Mouse (Mus musculus) T-cell, adult 2 months (primary cell): ENCODE measurements around the gene Ap1s3.

Experiments used
- DNase-seq: peaks from one replicate; pipeline ENCODE4 v3.0.0; 2022; ENCODE audit warnings: low spot score

Gene Ap1s3

GRCm38 (mm10) chr1:79671543-79672337 lies at the start of gene Ap1s3:
Ap1s3 (minus strand) TSS chr1:79671972.
- peak; percentile 74 for DNase-seq

DNA sequence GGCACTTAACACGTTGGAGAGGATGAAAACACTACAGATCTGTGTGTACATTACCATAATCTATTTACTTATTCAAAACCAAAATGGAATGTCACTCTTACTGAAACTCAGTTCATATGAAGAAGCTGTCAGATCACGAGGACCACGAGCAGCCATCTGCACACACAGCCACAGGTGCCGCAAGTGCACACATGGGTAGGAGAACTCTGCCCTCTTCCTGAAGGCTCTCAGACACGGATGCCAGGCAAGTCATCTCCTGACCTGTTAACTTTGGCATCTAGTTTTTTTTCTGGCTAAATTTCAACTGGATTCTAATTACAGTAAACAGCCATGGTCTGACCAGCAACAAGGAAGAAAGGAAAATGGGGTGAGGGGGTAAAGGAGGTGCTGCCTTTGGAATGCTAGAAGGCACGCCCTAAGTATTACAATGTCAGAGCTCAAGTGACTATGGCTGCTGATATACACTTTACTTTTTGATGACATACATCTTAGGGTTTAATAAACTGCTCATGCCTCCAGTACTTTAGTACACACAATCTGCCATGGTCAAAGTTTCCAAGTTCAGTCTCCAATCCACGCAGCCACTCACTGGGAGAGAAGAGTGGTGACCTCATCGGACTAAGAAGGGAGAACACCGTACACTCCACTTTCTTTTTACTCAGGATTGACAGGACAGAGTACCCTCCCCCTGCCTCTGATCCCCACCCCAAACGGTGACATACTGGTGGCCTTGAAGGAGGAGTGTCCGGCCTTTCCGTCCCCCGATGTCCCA lies 42.6 kb upstream of the Ap1s3 start:
- no peak for DNase-seq

DNA sequence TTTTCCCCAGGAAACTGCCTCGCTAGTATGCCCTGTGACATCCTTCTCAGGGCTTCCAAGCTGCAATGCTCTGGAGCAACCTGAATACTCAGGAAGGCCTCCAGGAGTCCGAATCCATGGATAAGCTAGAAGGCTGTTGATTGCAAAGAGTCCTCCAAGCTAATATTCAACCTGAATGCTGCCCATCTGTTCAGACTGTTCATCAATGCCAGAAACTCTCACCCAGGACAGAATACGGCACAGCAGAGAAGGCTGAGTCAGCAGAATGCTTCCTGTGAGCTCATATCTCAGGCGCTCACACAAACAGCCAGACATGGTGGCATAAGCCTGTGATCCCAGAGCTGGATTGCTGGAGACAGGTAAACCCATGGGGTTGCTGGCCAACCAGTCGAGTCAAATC lies 41.3 kb upstream of the Ap1s3 start:
- DNase-seq, result no peak

DNA sequence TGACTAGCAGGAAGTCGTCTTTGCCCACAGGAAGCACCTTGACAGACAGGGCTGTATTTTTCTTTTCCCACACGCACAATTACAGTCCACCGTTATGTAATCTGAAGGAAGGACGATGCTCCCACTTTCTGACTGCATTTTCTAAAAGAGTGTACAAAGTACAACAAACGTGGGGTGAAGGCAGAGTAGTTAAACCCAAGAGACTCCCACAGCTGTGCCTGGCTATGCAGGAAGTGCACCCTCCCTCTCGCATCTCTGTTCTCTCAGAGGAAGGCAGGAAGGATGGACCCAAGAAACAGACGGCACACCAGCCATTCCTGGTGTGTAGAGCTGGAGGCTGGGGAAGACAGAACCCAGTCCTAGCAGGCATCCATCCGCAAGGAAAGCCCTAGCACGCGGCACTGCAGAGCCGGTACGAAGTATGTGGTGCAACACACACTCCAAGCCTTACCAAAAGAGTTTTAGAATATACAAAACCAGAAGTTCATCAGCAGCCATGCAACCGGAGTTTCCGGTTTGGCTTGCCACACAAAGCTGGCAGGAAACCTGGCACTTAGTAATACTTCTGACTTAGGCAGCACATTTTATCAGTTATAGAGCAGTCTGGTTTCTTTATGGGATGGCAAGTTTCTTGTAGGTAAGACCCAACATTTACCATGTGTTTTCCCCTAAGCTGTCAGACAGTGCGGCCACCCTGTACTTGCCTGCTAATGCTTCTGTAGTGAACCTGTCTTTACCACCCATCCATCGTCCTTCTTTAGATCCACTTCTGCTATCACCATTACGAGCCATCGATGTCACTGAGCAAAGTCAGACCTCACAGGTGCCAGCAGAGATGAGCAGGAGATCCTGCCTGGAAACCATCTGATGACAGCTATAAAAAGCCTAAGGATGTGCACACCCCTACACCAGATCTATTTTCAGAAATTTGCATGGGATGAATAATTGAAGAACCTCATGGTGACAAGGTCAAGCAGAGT lies 39.7 kb upstream of the Ap1s3 start:
- peak; percentile 49 for DNase-seq

- DNase-seq, result no peak
These were observed 38.9 kb upstream of the Ap1s3 start for GRCm38 (mm10) chr1:79710678-79711077.

DNA sequence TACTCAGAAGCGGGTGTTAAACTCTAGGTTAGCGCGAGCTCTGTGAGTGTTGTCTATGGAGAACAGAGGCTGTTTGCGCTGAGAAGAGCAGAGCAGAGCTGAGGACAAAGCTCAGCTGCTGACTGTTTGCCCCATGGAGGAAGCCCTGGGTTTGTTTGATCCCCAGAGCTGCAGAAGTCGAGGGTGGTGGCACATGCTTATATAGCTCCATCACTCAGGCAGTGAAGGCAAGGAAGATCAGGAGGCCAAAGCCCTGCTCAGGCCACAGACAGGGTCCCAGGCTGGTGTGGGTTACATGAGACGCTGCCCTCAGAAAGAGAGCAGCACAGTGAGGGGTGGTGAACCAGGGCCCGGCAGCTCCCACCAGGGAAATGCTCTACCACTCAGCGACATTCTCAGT lies 38.4 kb upstream of the Ap1s3 start:
- no peak for DNase-seq

DNA sequence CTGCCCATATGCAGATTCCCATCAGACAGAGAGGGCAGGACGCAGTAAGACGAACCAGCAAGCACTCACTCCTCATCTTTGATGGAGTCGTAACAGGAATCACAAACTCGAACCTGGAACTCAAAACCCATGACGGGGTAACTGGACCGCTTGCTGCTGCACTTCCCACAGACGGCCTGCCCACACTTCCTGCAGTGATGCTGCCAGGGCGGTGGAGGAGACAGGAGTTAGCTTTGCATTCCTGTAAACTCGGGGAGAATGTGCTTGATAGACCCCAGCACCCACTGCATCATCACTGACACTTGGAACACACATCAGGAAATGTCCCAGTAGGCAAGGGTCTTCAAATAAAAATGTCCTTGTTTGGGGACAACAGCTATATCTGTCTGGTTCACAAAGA lies 35.6 kb upstream of the Ap1s3 start:
- no peak for DNase-seq

- DNase-seq, result no peak
These were observed 34.9 kb upstream of the Ap1s3 start for GRCm38 (mm10) chr1:79706707-79707106.

GRCm38 (mm10) chr1:79704672-79705071 lies 32.9 kb upstream of the Ap1s3 start:
- DNase-seq, result no peak

GRCm38 (mm10) chr1:79703520-79703919 lies 31.7 kb upstream of the Ap1s3 start:
- no peak for DNase-seq

DNA sequence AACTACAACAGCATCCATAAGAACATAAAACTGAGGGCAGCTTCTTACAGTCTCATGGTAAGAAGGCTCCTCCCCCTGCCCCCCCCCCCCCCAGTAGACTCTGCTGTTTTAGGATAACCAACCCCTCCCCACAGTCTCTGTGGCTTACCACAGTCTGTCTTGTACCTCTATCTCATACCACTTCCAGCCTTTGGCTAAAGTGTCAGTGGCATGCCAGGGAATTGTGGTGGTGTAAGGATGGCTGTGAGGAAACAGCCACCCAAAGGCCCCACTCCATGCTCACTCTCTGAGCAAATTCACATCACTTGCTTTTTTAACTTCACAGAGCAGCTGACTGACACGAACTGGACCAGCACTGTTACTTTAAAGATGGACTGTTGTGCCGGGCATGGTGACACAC lies 26.7 kb upstream of the Ap1s3 start:
- no peak for DNase-seq

DNA sequence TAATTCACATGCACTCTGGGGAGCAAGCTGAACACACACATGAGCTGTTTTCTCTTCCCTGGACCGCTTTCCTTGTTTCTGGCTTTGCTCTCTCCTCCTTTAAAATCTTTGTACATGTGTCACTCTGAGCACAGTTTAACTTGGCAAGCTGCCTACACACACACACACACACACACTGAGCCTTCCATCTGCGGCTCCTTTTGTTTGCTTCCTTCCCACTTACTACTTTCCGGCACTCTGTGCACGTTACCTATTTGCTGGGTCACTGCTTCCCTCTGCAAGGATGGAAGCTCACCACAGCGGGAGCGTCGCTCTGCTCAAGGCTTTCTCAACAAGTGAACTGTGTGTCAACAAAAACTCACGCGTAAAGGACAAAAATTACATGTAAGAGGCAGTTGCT lies 25.6 kb upstream of the Ap1s3 start:
- no peak for DNase-seq

DNA sequence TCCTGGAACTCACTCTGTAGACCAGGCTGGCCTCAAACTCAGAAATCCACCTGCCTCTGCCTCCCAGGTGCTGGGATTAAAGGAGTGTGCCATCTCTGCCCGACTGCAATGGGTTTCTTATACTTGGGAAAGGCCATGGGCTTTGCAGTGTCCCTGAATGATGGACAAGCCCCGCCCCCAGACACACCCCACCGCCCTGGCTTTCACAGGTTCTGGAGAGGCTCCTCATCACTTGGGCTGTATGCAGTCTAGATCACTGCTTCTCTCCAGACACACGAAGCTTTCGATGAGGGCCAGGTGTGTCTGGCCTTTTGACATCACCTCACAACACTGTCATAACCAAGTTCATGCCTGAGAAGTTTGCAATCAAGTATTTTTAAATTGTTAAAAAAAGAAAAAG lies 25.2 kb upstream of the Ap1s3 start:
- no peak for DNase-seq

DNA sequence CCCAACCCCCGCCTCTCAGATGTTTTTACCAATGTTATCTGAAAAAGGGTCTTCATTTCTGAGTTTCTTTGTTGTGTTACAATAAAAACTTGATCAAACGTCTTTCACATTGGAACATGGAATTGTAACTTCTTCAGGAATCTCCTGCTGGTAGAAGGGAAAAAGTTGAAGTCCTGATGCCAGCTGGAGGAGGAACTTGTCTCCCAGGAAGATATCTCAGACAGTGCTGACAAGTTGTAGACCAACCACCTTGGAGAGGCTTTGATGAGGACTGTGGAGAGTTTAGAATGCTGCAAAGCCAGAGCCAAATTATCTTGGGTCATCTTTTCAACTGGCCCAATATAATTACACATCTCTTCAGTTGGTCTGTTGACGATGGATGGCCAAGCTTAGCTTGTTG lies 20.7 kb upstream of the Ap1s3 start:
- DNase-seq, result no peak

- no peak for DNase-seq
These were observed 15.5 kb upstream of the Ap1s3 start for GRCm38 (mm10) chr1:79687254-79687653.

- DNase-seq, result no peak
These were observed 12.3 kb upstream of the Ap1s3 start for GRCm38 (mm10) chr1:79684027-79684426.

- no peak for DNase-seq
These were observed 11.2 kb upstream of the Ap1s3 start for GRCm38 (mm10) chr1:79682936-79683335.

DNA sequence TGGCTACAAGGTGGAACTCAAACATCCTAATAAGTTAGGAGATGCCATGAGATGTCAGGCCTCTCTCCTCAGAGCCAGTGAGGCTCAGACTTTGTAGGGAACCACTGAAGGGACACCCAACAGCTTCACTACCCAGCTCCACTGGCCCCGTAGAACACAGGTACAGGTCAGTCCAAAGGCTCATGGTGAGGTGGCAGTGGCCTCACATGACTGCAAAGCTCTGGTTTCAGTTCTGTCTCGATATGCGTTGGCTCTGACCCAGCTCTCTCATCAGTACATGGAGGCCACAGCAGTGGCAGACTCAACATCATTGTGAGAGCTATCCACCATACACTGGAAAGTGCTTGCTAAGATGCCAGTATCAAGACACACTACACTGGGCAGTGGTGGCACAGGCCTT lies 9.0 kb upstream of the Ap1s3 start:
- DNase-seq, result no peak

GRCm38 (mm10) chr1:79678117-79678684 lies 6.4 kb upstream of the Ap1s3 start:
- no peak for DNase-seq

DNA sequence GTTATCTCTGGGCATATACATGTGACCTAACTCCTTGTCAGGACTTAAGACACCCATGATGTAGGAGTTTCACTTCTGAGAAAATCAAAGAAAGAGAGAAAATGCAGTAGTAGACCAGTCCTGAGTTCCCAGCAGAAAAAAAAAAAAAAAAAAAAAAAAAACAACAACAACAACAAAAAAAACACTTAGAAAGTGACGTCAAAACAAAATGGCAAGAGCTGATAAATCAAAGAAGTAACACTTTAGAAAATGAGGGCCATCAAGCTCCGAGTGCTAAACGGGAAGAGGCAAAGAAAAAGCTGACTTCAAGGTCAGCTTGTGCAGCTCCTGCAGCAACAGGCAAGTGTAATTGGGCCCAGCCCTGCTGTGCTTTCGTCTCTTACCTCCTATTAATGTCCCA lies 3.9 kb upstream of the Ap1s3 start:
- no peak for DNase-seq

GRCm38 (mm10) chr1:79671196-79671542 lies 603 bp downstream of the Ap1s3 start:
- peak; percentile 27 for DNase-seq

DNA sequence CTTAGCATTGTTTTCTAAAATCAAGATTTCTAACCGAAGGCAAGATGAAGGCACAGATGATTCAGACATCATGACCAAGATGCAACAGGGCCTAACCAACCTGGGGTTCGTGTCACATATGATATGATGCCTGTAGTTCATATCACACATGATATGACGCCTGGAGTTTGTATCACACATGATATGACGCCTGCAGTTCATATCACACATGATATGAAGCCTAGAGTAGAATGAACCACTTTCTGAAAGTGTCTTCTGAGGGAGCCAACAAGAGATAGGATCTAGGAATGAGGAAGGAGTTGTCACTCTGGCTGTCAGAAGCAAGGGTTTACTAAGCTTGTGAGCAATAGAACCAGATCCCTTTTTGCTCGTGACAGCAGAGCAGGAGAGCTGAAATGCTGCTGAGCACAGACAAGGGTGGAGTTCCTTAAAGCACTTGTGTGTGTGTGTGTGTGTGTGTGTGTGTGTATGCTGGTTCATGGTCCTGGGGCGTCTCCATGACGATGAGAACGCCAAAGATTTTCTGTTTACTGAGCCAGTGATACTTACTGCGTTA lies 2.3 kb downstream of the Ap1s3 start:
- DNase-seq, result no peak
